Mouse (Mus musculus): ENCODE data around the gene Gatb.

DNA sequence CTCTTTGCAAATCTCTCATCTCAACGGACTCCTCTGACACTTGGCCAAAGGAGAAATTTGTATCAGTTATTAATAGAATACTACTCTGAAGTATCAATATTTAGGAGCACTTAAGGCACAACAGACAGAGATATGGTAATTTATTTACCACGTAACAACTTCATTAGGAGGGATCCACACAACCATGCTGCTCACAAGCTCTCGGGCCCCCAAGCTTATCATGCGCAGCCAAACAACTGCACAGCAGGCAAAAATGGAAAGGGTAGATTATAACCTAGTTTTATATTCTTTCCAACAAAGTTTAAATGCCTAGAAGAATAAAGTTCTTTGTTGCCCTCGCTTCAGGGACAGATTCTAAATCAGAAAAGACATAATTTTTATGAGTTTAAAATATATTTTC lies 106.0 kb downstream of the Gatb start:
- TF ChIP-seq POLR2A (IDR thresholded peaks at IDR 0.05; ENCODE audit: low read depth, low read length) (no peak), CTCF (IDR thresholded peaks at IDR 0.05; ENCODE audit: extremely low read depth, insufficient read length, insufficient replicate concordance, low read depth, low read length) (no peak)
